Mouse (Mus musculus) myocyte (in vitro differentiated cells): ENCODE results near the gene Olfr1511.

Source experiments
- MAX ChIP-seq: IDR thresholded peaks from one replicate; pipeline ENCODE4 v1.6.1; 2011; ENCODE audit warnings: low read depth, mild to moderate bottlenecking, control low read depth
- POLR2A ChIP-seq: IDR thresholded peaks from one replicate; pipeline ENCODE4 v1.6.1; 2011; ENCODE audit warnings: low read depth, mild to moderate bottlenecking, control low read depth, moderate library complexity; ENCODE audit not compliant: insufficient read length
- POLR2AphosphoS2 ChIP-seq: IDR thresholded peaks from one replicate; pipeline ENCODE4 v1.6.1; 2011; ENCODE audit warnings: low read depth, control low read depth; ENCODE audit not compliant: insufficient read length
- USF1 ChIP-seq: IDR thresholded peaks from one replicate; pipeline ENCODE4 v1.6.1; 2011; ENCODE audit warnings: low read depth, mild to moderate bottlenecking, control low read depth, moderate library complexity

DNA sequence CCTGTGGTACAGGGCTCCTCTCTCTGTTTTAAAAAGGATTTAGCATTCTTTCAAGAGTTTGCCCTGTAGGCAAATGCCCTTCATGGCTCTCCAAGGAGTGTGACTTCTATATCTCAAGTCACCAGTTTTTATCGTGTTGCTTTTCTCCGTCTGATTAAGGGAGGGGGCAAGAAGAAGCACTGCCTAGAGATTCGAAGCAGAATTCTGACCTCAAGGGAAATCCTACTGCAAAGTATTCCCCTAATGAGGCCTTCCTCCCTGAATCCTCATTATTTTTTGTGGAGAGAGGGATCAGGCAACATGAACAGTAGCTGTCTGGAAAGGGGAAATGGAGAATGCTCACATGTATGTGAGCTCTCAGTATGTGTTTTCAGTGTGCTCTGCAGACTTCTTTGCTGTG, 17.1 kb upstream of the Olfr1511 start, which contains the start of gene Olfr1510:
- no peak for TF ChIP-seq POLR2A
- no peak for TF ChIP-seq USF1
- no peak for TF ChIP-seq POLR2AphosphoS2
- TF ChIP-seq MAX: no peak
